Mouse (Mus musculus) layer of hippocampus, adult 9-10 months (tissue): ENCODE results near the gene Cdk5rap2.

Experiments
- DNase-seq: peaks from one replicate; pipeline ENCODE4 v3.0.0; 2022; ENCODE audit warnings: low spot score

The Cdk5rap2 gene

DNA sequence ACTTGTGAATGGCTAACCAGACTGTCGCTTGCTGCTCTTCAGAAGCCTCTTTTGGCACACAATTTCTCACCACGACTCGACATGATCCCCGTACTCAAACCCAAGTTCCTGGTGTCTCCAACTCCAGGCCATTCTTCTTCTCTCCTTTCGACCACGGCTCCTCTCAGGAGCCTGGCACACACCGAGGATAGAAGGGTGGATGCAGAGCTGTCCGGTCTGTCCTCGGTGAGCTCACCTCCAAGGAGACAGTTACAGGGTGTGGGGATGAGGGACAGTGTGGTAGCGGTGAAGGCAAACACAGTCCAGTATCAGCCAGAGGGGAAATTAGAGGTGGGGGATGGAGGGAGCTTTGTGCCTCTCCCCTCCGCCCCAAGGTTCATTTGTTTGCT is 149.8 kb downstream of the Cdk5rap2 start:
- no peak for DNase-seq

- no peak for DNase-seq
Measured at GRCm38 (mm10) chr4:70259726-70260418, 150.4 kb downstream of the Cdk5rap2 start.

- no peak for DNase-seq
Measured at GRCm38 (mm10) chr4:70258826-70259225, 151.4 kb downstream of the Cdk5rap2 start.

- no peak for DNase-seq
Measured at GRCm38 (mm10) chr4:70258205-70258604, 152.0 kb downstream of the Cdk5rap2 start.

GRCm38 (mm10) chr4:70251782-70252181 is 158.5 kb downstream of the Cdk5rap2 start:
- no peak for DNase-seq

- no peak for DNase-seq
Measured at GRCm38 (mm10) chr4:70245706-70246105, 164.5 kb downstream of the Cdk5rap2 start.

- no peak for DNase-seq
Measured at GRCm38 (mm10) chr4:70243561-70244120, 166.6 kb downstream of the Cdk5rap2 start.

DNA sequence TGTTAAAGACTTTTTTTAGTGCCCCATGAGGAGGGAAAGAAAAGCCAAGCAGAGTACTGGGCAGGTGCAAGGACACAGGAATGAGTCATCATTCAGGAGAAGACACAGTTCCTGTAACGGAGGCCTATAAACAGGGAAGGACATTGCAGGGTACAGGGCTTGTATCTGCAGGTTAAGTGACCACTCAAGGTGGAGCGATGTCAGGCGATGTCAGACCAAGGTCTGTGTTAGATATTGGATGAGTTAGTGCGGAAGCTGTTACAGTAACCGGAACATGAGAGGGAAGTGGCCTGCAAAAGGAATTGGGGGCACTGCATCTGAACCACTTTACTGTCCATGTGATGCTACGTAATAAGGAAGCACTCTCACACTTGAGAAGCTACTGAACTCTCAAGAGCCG is 170.5 kb downstream of the Cdk5rap2 start:
- no peak for DNase-seq

DNA sequence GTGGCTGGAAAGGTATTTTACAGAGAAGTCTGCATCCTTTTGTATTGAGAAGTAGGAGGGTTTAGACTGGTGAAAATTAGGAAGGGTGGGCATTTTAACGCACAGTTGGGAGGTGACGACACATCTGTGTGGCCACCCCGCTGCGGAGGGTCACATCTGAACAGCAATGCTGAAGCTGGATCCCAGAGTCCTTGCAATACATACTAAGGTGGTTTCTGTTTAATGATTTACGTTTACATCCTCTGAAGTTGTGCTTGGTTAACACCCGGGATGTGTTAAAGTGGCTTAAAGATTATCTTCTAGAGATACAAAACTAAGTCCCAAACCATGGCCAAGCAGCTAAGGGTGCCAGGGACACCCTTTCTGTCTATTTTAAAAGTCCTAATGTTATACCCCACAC is 171.4 kb downstream of the Cdk5rap2 start:
- DNase-seq, result no peak

GRCm38 (mm10) chr4:70232383-70232782 is 177.9 kb downstream of the Cdk5rap2 start:
- no peak for DNase-seq

- no peak for DNase-seq
Measured at GRCm38 (mm10) chr4:70229874-70230273, 180.4 kb downstream of the Cdk5rap2 start.

DNA sequence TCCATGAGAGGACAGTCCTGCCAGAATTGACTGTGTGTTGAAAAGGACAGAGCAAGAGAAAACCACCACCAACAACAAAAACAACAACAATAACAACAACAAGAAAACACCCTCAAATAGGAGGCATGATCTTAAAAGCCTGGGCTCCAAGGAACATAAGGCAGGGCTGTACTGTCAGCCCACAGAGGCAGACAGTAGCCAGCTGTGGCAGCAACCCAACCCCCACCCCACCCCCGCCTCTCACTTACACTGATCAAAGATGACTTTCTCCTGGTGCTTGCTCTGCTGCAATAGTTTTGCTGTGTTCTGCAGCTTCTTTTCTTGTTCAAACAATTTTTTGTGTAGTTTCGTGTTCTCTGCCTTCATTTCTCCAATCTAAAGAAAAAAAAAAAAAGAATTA is 181.9 kb downstream of the Cdk5rap2 start:
- DNase-seq, result no peak

- no peak for DNase-seq
Measured at GRCm38 (mm10) chr4:70227667-70228066, 182.6 kb downstream of the Cdk5rap2 start.

DNA sequence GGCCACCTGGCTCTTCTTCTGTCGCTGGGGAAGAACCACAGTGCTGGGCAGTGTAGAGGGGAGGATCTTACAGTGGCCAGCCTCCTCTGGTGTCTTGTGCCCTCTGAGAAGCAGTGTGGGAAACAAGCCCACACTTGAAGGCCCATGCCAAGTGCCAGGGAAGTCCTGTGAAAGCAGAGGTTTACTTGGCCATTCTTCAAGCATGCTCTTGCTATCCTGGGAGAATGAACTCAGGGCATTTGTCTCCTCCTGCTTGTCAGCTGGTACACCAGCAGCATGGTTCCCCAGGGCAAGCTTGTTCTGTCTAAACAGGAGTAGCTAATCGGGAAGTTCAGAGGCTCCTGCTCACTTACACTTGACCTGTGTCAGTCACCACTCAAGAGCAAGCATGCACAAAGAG is 185.7 kb downstream of the Cdk5rap2 start:
- no peak for DNase-seq

DNA sequence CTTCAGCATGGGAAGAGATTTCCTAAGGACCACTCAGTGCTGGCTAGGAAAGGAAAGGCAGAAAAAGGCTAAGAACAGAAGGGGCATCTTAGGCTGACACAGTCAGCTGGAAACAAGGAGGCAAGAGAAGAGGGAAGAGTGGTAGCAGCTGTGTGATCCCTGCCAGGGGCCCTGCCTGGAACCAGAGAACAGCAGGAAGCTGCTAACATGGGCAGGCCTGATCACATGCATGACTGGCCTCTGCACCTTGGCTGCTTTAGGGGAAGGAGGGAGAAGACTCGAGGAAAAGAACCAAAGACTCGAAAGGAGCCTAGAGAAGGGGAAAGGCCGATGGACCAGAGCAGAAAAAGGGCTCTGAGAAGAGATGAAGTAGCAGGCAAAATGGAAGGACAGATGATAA is 188.4 kb downstream of the Cdk5rap2 start:
- no peak for DNase-seq

DNA sequence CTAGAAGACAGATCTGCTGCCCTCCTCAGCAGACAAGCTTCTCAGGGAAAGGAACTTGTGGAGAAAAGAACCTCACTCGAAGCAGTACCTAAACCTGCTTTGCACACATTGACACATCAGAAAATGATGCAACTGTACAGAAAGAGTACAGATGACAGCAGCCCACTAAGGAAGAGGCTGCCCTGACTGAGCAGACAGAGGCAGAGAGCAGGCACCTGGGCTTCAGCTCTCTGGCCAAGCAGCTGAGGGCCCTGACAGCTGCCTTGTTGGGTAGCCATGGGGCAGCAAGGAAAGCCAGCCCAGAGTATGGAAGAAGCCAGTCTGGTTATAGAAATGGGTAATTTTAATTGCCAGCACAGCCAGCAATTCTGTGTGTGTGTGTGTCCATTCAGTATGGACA is 188.9 kb downstream of the Cdk5rap2 start:
- no peak for DNase-seq

DNA sequence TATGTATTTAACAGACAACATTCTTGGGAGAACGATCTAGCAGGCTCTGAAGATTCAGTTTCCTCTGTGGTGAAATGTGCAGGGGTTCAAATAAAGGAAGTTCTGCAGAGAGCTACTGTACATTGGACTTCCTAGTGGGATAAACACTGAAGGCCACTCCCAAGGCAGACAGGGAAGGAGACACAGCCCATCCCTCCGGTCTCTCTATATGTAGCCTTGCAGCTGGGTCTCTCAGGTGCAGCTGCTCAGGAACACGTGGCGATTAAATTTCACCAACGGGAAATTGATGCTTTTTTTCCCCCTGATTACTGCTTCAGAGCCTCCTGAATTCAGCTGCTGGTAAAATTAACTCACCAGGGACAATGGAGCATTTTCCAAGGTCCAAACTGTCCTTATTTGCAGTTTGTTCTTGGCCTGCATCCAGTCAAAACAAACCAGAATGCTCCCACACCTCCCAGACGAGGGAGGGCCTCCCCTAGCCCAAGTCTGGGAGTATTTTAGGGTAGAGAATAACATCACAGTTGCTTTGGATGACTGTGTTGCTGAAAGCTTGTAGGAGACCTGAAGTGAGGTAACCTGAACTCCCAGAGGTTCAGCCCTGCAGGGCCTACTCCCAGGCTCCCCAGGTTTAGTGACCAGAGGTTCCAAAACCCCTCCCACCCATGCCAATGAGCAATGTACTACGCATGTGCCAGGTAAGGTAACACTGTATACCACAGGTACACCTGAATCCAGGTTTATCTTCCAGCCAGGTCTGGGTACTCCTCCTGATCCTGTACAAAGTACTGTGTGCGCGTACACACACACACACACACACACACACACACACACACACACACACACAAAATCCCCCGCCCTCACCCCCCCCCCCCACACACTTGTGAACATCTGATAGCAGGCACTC is 189.7 kb downstream of the Cdk5rap2 start:
- peak; percentile 10 for DNase-seq

- DNase-seq, result no peak
Measured at GRCm38 (mm10) chr4:70219776-70220175, 190.5 kb downstream of the Cdk5rap2 start.

- DNase-seq, result no peak
Measured at GRCm38 (mm10) chr4:70185971-70186370, 224.3 kb downstream of the Cdk5rap2 start.
